Mouse (Mus musculus) heart, adult 18-20 months (tissue): Measurements from ENCODE around the gene Gnaz. TPM values are rescaled to one million over a fixed set of nuclear protein-coding genes. Genes with fewer than 3 reads are reported as not detected.
"Not testable (repeated sequence)": the region's sequence is repeated elsewhere in the genome, so short reads cannot be mapped to it uniquely, and the experiment has no call there.

Source experiments
- DNase-seq, 2 experiments: peaks; one replicate each; pipeline ENCODE4 v3.0.0; 2021 to 2022; ENCODE audit warnings: mixed read lengths in 1 of 2
- total RNA-seq, 2 experiments: library from RNA; stranded (reverse); gene quantifications; 2 replicates each; pipeline ENCODE4 v1.2.3; 2021

Gnaz gene
- total RNA-seq, 2 experiments from 2014 or later = 0.33 to 0.57 TPM

DNA sequence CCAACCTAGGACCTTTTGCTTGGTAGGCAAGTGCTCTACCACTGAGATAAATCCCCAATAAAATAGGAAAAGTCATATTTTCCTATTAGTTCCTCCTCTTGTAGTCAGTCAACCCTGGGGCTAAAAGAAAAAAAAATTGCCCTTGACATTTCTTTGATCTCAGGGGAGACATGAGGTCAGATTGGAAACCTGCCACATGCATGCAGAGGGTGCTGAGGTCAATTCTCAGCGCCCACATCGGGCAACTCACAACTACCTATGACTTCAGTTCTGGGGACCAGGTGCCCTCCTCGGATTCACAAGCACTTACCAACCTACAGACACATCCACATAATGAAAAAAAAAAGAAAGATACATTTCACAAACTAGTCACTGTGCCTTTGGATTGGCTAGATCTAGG lies 63.3 kb downstream of the Gnaz start:
- DNase-seq = no peak

DNA sequence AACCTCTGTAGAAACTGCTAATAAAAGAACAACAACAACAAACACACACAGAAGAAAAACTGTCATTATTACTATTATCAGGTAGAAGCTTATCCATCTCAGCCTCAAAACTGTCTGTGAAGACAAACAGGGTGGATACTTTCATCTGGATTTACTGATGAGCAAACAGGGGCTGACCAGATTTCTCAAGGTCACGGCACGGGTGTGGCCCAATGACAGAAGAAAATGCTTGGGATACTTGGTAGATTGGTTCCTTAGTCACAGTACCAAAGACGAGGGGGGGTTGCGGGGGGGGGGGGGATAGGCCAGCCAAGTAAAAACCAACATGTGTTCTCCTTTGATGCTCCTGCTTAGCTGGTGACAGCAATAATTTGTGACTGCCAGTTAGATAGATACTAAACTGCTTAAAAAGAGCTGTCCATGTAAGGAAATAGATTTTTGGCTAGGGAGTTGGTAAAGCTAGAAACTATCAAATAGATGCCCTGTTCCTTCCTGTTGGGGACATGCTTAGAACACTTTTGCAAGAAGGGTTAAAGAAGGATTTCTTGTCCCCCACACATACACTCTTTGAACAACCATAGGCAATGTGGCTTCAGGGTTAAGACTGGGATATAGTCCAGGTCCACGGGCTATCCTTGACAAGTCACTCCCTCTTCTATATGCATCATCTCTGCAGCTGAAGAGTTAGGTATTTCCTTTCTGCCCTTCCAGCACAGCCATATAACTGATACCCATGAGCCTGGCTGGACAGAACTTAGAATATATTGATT lies 64.6 kb downstream of the Gnaz start:
- DNase-seq = no peak

DNA sequence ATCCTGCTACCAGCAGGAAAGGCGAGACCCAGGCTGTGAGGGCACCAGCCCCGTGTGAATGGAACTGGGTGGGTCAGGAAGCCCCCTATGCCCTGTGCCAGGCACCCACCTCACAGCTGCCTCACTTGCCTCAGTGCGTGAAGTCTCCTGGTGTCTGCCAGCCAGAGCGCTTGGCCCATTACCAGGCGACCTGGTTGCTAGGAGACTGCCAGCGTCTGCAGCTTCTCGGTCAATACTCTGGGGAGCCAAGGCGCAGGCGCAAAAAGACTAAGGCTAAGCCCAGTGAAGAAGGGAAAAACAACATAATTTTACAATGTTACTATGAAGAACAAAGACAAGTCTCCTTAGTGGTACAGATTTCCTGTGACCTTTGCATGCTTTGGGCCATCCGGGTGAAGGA lies 65.4 kb downstream of the Gnaz start, which contains the start of gene Rsph14:
Gene Rsph14 (minus strand): TSS at position 192 of the 400 bp plus-strand sequence.
- peak; percentile 73 to 81 for DNase-seq

DNA sequence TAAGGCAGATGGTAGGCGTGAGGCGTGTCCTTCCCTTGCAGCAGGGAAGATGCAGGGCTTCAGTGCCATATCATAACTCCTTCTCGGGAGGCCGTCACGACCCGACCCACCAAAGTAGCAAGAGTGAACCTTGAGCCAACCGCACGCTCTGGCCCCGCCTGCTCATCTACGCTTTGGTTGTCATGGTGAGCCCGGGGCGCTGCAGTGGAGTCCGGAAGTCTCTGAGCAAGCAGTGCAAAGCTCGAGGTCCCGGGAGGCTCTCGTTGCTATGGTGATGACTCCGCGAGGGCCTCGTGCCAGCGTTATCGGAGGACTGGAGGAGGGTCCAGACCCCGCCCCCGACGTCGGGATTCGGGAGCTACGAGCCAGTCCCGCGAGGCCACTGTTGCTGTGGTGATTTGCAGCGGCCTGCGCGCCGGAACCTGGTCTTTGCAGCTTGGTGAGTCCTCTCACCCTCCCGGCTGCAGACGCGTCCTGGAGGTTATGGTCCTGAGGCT lies 70.0 kb downstream of the Gnaz start, which contains the start of gene Rab36:
Gene Rab36 (plus strand): TSS at position 176 of the 497 bp plus-strand sequence.
- peak; percentile 96 for DNase-seq

DNA sequence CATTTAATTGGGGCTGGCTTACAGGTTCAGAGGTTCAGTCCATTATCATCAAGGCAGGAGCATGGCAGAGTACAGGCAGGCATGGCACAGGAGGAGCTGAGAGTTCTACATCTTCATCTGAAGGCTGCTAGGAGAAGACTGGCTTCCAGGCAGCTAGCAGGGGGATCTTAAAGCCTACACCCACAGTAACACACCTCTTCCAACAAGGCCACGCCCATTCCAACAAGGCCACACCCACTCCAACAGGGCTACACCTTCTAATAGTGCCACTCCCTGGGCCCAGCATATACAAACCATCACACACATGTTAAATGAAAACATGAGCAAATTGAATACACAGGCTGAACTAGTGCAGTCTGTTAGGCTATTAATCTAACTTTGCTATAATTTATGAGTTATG lies 75.1 kb downstream of the Gnaz start:
- not testable (repeated sequence) for DNase-seq

DNA sequence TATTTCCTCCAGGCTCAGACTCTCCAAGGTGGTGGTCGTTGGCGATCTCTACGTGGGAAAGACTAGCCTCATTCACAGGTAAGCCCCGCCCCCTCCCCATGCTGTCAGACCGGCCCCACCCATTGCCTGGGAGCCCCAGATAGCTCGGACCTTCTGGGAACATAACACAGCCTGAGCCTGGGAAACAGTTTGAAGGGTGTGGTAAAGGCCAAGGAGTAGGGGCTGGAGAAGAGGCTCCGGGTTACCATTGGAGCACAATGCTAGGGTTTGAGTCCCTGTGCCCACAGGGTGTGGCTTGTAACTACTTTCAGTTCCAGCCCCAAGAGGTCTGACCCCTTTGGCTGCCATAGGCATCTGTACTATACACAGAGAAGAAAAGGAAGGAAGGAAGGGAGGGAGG lies 77.5 kb downstream of the Gnaz start:
- no peak for DNase-seq

DNA sequence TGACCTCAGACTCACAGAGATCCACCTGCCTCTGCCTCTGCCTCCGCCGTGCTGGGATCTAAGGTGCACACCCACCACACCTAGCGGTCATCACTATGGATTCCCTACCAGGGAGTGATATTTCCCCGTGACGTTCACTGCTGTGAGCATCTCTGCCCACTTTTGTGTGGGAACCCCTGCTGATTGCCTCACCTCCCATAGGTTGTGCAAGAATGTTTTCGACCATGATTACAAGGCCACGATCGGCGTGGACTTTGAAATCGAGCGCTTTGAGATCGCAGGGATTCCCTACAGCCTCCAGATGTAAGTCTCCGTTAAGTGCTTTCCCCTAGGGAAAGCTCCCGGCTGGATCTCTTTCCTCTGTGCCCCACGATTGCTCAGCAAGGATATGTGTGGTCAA lies 78.9 kb downstream of the Gnaz start:
- DNase-seq = no peak

DNA sequence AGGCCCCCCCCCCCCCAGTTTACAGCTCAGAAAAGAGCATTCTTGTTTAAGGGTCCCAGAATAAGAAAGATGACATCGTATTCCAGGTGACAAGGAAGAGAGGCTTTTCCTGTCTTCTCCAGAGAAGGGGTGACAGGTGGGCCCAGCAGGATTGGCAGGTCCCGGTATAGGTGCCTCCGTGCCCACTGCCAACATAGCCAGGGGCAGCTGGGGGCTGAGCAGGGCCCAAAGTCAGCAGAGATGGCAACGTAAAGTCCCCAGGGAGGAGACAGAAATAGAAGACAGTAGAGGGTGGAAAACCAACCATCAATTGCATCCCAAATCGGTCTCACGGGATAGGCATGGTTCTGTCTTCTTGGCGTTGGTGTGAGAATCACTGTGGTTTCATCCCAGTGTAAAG lies 81.7 kb downstream of the Gnaz start:
- DNase-seq = no peak

DNA sequence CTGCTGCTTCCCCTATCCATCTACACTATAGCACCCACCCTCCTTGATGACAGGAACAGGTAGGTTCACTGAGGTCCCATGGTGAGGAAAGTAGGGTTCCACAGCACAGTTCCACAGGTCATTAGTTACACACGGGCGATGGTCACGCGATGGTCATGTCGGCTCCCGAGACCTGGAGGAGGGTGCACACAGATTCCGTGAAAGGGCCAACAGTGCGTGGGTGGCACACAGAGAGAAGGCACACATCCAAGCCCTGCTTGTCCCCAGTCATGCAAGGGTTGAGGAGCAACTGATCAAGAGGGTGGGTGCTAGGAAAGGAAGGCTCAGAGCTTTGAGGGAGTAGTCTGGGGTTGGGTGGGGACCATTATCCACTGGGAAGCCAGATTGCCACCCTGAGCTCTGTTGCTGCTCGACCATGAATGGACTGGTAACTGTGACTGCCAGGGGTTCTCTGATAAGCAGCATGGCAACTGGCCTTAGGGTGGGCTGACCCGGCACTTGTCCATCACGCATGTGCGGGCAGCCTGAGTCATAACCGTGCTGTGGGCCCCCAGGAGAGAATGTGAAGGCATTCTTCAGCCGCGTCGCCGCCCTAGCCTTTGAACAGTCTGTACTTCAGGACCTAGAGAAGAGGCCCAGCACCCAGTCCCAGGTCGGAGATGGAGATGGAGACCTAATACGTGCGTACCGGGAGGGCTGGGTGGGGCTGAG lies 84.5 kb downstream of the Gnaz start:
- DNase-seq = no peak

DNA sequence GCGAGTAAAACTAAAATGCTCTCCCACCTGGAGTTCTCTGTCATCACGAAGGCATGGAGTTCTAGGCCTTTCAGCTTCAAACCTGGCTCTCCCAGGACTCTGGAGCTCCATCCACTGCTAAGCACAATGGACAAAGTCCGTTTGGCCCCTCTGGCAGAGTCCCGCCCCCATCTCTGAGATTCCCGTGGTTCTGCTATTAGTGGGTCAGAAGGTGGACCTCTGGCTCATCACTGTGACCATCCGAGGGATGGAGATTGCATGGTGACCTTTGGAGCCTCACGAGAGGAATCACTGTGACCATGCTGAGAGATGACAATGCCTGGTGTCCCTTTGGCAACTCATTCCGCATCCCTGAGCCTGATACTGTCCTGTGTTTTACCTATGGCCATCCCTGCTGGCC lies 85.9 kb downstream of the Gnaz start:
- no peak for DNase-seq

DNA sequence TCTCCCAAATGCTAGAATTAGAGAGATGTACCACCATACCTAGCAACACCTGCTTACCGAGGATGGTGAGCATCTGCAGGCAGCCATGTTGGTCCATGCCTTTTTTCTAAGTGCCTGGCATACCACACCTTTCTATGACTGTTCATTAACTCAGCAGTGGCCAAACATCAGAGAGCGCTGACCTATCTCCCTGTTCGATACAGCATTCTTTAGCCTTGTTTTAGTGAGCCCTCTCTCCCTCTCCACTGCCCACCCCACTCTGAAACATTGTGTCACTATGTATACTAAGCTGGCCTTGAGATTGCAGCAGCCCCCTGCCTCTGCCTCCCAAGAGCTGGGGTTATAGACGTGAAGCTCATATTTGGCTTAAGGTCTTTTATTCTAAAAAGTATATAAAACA lies 86.7 kb downstream of the Gnaz start:
- DNase-seq = no peak

DNA sequence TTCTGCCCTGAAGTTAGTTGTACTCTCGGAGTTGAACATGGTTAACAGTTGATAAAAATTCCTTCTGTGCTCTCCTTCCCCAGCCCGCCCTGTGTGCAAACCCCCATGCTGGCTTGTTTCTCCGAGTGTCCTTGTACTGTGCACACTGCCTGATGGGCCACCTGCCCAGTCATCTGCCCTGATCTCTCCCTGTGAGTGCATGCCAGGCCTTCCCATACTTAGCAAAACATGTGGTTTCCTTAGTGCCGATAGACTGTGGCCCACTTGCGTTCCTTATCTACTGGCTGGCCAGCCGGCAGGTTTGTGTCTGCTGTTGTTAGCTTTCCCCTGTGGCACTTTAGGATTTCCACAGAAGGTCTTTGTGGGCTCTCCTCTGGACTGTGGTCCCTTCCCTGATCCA lies 87.1 kb downstream of the Gnaz start:
- DNase-seq = peak; percentile 67 to 75

DNA sequence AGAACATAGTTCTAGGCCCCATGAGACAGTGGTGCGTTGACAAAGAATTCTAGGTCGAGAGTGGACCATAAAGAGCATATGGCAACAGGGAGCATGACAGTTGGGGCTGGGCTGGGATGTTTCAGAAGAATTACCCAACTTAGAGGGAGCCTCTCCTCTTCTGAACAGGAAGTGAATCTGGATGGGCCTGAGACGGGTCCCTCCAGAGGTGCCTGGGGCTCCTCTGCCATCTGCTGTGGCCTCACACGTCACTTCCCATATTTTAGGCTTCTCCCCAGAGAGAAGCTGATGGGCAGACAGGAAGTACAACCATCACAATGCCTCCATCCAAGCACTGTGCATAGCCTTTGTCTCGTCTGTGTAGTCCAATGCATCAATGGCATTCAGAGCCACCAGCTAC lies 88.7 kb downstream of the Gnaz start:
- no peak for DNase-seq

DNA sequence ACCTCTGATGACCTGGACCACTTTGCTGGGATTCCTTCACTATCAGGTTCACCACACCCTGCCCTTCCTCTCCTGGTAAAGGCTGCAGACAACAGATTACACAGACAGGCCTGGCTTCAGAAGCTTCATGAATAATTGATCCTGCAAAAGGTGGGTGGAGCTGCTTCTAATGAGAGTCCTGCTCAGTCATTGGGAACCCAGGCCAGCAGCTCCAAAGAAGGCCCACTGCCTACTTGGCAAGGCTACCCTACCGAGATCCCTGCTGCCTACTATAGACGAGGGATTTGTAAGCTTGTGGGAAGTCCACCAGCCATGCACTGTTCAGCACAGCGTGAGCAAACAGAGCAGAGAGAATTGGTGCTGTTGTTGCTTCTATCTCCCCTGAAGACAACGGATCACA lies 89.3 kb downstream of the Gnaz start:
- DNase-seq = no peak

DNA sequence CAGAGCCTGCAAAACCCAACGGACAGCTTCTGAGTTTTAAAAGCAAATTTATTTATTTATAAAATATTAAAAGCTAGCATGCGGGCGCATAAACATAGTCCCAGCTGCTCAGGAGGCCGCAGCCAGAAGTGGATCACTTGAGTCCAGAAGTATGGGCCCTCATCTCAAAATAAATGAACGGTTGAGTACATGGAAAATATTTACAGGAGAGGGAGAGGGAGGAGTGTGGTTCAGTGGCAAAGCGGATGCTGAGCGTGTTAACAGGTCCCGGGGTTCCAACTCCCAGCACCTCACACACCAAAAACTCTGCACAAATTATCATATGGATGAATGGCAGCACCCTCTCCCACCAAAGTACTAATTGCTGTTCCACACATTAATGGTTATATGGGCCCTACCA lies 91.4 kb downstream of the Gnaz start:
- no peak for DNase-seq

DNA sequence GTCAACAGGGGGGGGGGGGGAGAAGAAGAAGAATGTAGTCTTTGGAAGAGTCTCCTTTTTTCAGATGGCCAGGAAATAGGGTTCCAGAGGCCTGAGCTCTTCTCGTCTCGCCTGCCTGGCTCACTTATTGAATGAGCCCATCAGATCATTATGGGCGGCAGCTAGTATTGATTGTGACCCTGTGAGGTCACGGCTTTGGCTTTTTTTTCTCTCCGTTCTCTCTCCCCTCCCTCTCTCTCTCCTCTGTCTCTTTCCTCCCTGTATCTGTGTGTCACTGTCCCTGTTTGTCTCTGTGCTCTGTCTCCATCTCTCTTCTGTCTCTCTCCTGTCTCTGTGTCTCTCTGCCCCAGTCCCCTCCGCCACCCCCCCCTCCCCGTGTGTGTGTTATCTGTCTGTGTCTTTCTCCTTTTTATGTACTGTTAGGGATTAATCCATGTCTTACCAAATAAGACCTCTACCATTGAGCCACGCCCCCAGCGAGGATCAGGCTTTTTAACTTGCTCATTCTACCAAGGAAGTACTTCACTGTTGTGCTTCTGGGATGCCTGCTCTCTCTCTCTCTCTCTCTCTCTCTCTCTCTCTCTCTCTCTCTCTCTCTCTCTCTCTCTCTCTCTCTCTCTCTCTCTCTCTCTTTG lies 91.9 kb downstream of the Gnaz start:
- DNase-seq = peak in 1 of 2 experiments; percentile 37

DNA sequence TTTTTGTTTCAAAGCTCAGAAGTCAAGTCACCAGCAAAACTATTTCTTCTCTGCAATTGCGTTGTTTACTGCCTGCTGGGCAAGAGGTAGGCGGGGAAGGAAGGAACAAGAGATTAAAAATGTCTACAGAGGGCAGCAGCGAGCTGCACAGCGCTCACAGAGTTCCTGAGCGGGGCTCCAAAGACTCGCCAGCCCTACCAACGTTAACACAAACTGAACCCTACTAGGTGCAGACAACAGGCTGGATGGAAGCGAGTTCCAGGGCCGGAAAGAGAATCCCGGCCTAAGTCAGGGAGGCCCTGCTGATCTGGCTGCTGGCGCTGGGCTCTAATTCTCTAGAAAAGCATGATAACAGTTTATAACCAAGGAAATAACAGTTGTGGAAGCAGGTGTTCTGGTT lies 92.4 kb downstream of the Gnaz start:
- peak; percentile 88 to 89 for DNase-seq

DNA sequence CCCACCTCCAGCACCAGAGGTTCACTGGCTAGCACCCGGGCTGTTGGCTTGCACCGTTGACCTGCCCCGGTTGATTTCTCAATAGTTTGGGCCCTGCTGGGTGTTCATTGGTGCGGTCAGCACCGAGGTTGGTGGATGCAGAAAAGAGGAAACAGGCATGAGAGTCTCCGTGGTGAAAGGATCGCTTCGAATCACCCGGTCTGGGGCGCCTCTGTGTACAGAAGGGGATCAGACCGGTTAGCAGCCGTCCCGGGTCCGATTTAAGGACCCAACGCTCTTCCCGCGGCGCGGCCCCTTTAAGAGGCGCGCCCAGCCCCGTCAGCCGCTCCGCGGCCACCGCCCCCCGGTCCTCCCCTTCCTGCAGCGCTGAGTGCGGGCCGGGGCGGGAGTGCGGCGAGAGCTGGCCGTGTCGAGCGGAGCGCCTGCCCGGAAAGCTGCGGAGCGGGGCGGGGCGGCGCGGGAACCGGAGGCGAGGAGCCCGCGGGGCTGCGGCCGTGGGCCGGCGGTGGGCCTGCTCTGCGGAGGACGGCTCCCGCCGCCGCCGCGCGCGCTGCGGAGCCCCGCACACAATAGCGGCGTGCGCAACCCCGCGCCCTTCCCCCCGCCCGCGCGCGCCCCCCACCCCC lies 93.4 kb downstream of the Gnaz start, which contains the start of gene Bcr:
Gene Bcr (plus strand): TSS at position 376 of the 626 bp plus-strand sequence.
- DNase-seq = peak; percentile 86 to 89

DNA sequence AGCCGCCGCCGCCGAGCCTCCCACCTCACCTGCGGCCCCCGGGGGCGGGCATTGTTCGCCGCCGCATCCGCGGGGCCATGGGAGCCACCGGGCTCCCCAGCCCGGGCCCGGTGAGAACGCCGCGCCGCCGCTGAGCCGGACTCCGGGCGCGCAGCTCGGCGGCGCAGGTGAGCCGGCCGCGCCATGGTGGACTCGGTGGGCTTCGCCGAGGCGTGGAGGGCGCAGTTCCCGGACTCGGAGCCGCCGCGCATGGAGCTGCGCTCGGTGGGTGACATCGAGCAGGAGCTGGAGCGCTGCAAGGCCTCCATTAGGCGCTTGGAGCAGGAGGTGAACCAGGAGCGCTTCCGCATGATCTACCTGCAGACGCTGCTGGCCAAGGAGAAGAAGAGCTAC lies 93.9 kb downstream of the Gnaz start:
- peak in 1 of 2 experiments; percentile 38 for DNase-seq

DNA sequence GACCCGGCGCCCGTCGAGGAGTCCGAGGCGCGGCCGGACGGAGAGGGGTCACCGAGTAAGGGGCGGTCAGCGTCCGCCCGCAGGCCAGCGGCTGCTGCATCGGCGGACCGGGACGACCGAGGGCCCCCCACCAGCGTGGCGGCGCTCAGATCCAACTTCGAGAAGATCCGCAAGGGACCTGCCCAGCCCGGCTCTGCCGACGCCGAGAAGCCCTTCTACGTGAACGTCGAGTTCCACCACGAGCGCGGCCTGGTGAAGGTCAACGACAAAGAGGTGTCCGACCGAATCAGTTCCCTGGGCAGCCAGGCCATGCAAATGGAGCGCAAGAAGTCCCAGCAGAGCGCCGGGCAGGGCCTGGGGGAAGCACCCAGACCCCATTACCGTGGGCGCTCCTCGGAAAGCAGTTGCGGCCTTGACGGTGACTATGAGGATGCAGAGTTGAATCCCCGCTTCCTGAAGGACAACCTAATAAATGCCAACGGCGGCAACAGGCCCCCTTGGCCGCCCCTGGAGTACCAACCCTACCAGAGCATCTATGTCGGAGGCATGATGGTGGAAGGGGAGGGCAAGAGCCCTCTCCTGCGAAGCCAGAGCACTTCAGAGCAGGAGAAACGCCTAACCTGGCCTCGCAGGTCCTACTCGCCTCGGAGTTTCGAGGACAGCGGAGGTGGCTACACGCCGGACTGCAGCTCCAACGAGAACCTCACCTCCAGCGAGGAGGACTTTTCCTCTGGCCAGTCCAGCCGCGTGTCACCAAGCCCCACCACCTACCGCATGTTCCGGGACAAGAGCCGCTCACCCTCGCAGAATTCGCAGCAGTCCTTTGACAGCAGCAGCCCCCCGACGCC lies 94.6 kb downstream of the Gnaz start:
- peak in 1 of 2 experiments; percentile 38 for DNase-seq

DNA sequence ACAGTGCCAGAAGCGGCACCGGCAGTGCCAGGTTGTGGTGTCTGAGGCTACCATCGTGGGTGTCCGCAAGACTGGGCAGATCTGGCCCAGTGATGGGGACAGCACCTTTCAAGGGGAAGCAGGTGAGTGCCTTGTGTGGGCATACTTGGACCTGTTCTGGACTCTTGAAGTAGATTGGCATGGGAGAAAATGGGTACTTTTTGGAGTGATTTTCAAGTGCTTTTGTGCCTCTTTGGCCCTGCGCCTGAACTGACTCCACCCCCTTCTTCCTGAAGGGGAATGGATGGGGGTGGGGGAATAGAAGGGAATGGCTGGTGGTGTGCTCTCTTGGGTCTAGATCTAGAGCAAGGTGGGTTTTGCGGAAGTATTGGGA lies 95.2 kb downstream of the Gnaz start:
- DNase-seq = peak in 1 of 2 experiments; percentile 70
